Mouse (Mus musculus) kidney, adult 2 months (tissue): ENCODE measurements at regions not wholly inside any gene's neighbourhood (a gene's known extent, or its start where the extent isn't known, plus 50 kb on each side); places are given as distances from the start of the nearest gene placed in this dataset.

Experiments
- DNase-seq: peaks from one replicate; pipeline ENCODE4 v3.0.0; 2021
- H3K27ac ChIP-seq: fragments of 200-500 bp; 2 replicates; pipeline ENCODE4 v1.5.1; 2012; ENCODE audit warnings: low read depth, low read length, control low read depth, inconsistent platforms; ENCODE audit not compliant: insufficient read depth
- H3K27me3 ChIP-seq: fragments of 200-500 bp; replicated peaks from 2 replicates; pipeline ENCODE4 v1.6.1; 2012; ENCODE audit warnings: mild to moderate bottlenecking, moderate library complexity, low read length, inconsistent platforms; ENCODE audit not compliant: control insufficient read depth, insufficient read depth
- H3K36me3 ChIP-seq: fragments of 200-500 bp; 2 replicates; pipeline ENCODE4 v1.6.1; 2012; ENCODE audit warnings: mild to moderate bottlenecking, moderate library complexity, low read length, inconsistent platforms; ENCODE audit not compliant: control insufficient read depth, insufficient read depth
- H3K4me1 ChIP-seq: fragments of 200-500 bp; 2 replicates; pipeline ENCODE4 v1.6.1; 2011; ENCODE audit warnings: low read length; ENCODE audit not compliant: control insufficient read depth, insufficient read depth
- H3K4me3 ChIP-seq: fragments of 200-500 bp; 2 replicates; pipeline ENCODE4 v1.5.1; 2011; ENCODE audit warnings: mild to moderate bottlenecking, low read depth, low read length, control low read depth; ENCODE audit not compliant: insufficient read depth
- CTCF ChIP-seq: fragments of 200-500 bp; conservative IDR thresholded peaks from 2 replicates; pipeline ENCODE4 v1.5.1; 2011; ENCODE audit warnings: low read depth, mild to moderate bottlenecking, control low read depth, low read length, moderate library complexity, mixed read lengths; ENCODE audit not compliant: insufficient read depth, insufficient read length
- POLR2A ChIP-seq: fragments of 200-500 bp; IDR thresholded peaks from one replicate; pipeline ENCODE4 v1.6.1; 2011; ENCODE audit warnings: low read depth, low read length, control low read depth
- WGBS: fragments of 180-500 bp; shearing (Covaris S2); methylation state at CpG from one replicate; pipeline ENCODE4 v1.1.7; 2018; 5-methylcytosine and 5-hydroxymethylcytosine counted together

- no peak for TF ChIP-seq POLR2A
- TF ChIP-seq CTCF = no peak
- H3K27ac ChIP-seq = no peak overlapping the region
- peak; percentile 51 for DNase-seq
- WGBS = 83% methylated on average over 13 of the region's 13 CpGs
- H3K4me1 ChIP-seq = no peaks in the 10 kb centered on the region
- no peak overlapping the region for H3K4me3 ChIP-seq
- H3K27me3 ChIP-seq = no peaks in the 10 kb centered on the region
- H3K36me3 ChIP-seq = no peaks in the 10 kb centered on the region
These were observed 107.3 kb downstream of the Bdh1 start for GRCm38 (mm10) chr16:31529284-31529958.

- H3K27ac ChIP-seq = no peak overlapping the region
- no peaks in the 10 kb centered on the region for H3K4me1 ChIP-seq
- H3K27me3 ChIP-seq = no peaks in the 10 kb centered on the region
- no peak for DNase-seq
- no peak overlapping the region for H3K4me3 ChIP-seq
- TF ChIP-seq CTCF (no peak), POLR2A (no peak)
- WGBS = 91% methylated on average over 8 of the region's 8 CpGs
- no peaks in the 10 kb centered on the region for H3K36me3 ChIP-seq
These were observed 108.0 kb downstream of the Bdh1 start for GRCm38 (mm10) chr16:31530090-31530489.

GRCm38 (mm10) chr16:31533196-31533777 lies 111.2 kb downstream of the Bdh1 start:
- H3K27me3 ChIP-seq = no peaks in the 10 kb centered on the region
- 72% methylated on average over 6 of the region's 6 CpGs for WGBS
- H3K36me3 ChIP-seq = no peaks in the 10 kb centered on the region
- H3K4me1 ChIP-seq = no peaks in the 10 kb centered on the region
- TF ChIP-seq CTCF (no peak), POLR2A (no peak)
- no peak for DNase-seq
- H3K27ac ChIP-seq = no peak overlapping the region
- no peak overlapping the region for H3K4me3 ChIP-seq

- DNase-seq = no peak
- TF ChIP-seq POLR2A (no peak), CTCF (no peak)
- H3K4me3 ChIP-seq = no peak overlapping the region
- no peaks in the 10 kb centered on the region for H3K4me1 ChIP-seq
- 61% methylated on average over 4 of the region's 4 CpGs for WGBS
- no peak overlapping the region for H3K27ac ChIP-seq
- no peaks in the 10 kb centered on the region for H3K36me3 ChIP-seq
- H3K27me3 ChIP-seq = no peaks in the 10 kb centered on the region
These were observed 112.9 kb downstream of the Bdh1 start for GRCm38 (mm10) chr16:31534923-31535523.

- no peak for TF ChIP-seq CTCF
- TF ChIP-seq POLR2A = no peak
- H3K27ac ChIP-seq = no peak overlapping the region
- H3K27me3 ChIP-seq = no peaks in the 10 kb centered on the region
- DNase-seq = no peak
- 90% methylated on average over 3 of the region's 3 CpGs for WGBS
- no peaks in the 10 kb centered on the region for H3K4me1 ChIP-seq
- H3K36me3 ChIP-seq = no peaks in the 10 kb centered on the region
- no peak overlapping the region for H3K4me3 ChIP-seq
These were observed 114.2 kb downstream of the Bdh1 start for GRCm38 (mm10) chr16:31536328-31536727.

GRCm38 (mm10) chr16:31538606-31539005 lies 116.5 kb downstream of the Bdh1 start:
- TF ChIP-seq POLR2A = no peak
- no peak for TF ChIP-seq CTCF
- Histone ChIP-seq H3K4me1 (no peaks in the 10 kb centered on the region), H3K36me3 (no peaks in the 10 kb centered on the region), H3K27ac (no peak overlapping the region), H3K27me3 (no peaks in the 10 kb centered on the region), H3K4me3 (no peak overlapping the region)
- 63% methylated on average over 3 of the region's 3 CpGs for WGBS
- peak; percentile 24 for DNase-seq

GRCm38 (mm10) chr16:31543499-31544170 lies 119.6 kb upstream of the Dlg1 start:
- Histone ChIP-seq H3K36me3 (no peaks in the 10 kb centered on the region), H3K27ac (no peak overlapping the region), H3K4me1 (0 out of 2 replicates have a peak, but pooled peaks cover 4% of the 10 kb centered on the region), H3K27me3 (no peaks in the 10 kb centered on the region), H3K4me3 (no peak overlapping the region)
- 40% methylated on average over 10 of the region's 10 CpGs for WGBS
- no peak for DNase-seq
- TF ChIP-seq CTCF (no peak), POLR2A (no peak)
